Comparison of ENCODE assay signal across 21 mouse cellular contexts in the genomic region with DNA sequence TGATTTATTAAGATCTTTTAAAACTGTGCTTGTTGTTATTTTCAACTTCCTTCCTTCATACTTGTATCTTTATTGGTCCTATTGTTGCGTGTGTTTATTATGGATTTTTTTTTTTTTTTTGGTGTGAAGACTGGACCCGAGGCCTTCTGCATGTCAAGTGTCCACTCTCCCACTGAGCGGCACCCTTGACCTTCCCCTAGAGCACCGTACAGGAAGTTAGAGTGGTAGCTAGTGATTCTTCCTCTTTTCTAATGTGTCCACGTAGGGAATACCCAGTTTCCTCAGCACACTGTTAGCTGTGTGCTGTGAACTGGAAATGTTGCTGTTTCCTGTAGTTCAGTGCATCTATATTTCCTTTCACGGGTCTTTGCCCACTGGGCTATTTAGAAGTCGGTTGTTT.
DNase-seq lines count a peak whose midpoint lies in the region; ATAC-seq and TF ChIP-seq lines count a peak whose summit lies in the region.
"Had no signal": no experiment of that assay in that cellular context is flagged by ENCODE, and none has a peak within 500 bp of the region (broad histone marks: within the 10 kb centered on the region; RNA-seq: fewer than 3 reads in every experiment).

No protein-coding gene starts in this region.

- 20% methylated on average over 7 of the region's 7 CpGs for WGBS in liver, embryonic 14.5 days (ENCODE audit: insufficient replicate concordance)

- in situ Hi-C loops in CH12.LX (cut with MboI; ENCODE audit: low pct_ligation_motif_present, low pct_unique_long_range_greater_than_20kb, low sequenced_read_pairs), result no loop called here

- DNase-seq in liver, embryonic 14.5 days (ENCODE audit: low read depth in 3 of 3, low spot score in 3 of 3), result no peak
- DNase-seq in liver (no peak), 416B (ENCODE audit: low read depth) (peak; percentile 21), CH12.LX (ENCODE audit: extremely low read depth) (peak; percentile 65)
- DNase-seq in splenic B cell, adult 2 months (ENCODE audit: low read depth, low spot score), result peak; percentile 35
- no peak for DNase-seq in T-cell, adult 2 months (ENCODE audit: low spot score)
- no peak for DNase-seq in adrenal gland, postnatal 36 days
- DNase-seq: adrenal gland, postnatal 14 days; cerebellum, adult 18-20 months; cerebellum, postnatal 10 days; gastrocnemius, postnatal 36 days; heart, adult 18-20 months; heart, postnatal 10 days; heart, postnatal 4 days had no signal

- no peak overlapping the region for H3K27ac ChIP-seq in liver, embryonic 14.5 days
- H3K27ac ChIP-seq in CH12.LX (ENCODE audit: insufficient read depth, low read depth), result no peak overlapping the region
- H3K27ac ChIP-seq: embryonic facial prominence, embryonic 10.5 days; forebrain, embryonic 13.5 days; heart, embryonic 10.5 days; hindbrain, embryonic 12.5 days had no signal

- no peaks in the 10 kb centered on the region for H3K9me3 ChIP-seq in liver, embryonic 14.5 days (ENCODE audit: control insufficient read depth, low read length)
- H3K9me3 ChIP-seq in CH12.LX (replicated peaks; ENCODE audit: low read length), result no peaks in the 10 kb centered on the region
- H3K9me3 ChIP-seq: forebrain, embryonic 13.5 days; heart, embryonic 10.5 days; hindbrain, embryonic 12.5 days had no signal

- no peaks in the 10 kb centered on the region for H3K4me1 ChIP-seq in liver, embryonic 14.5 days (replicated peaks; ENCODE audit: control insufficient read depth in 2 of 2, insufficient read depth in 2 of 2, low read length in 1 of 2)
- peaks cover 0 to 16% of the 10 kb centered on the region in 2 experiments; a peak in 2 of 4 replicates for H3K4me1 ChIP-seq in CH12.LX (ENCODE audit: control insufficient read depth in 1 of 2, insufficient read depth in 2 of 2)
- H3K4me1 ChIP-seq: embryonic facial prominence, embryonic 10.5 days; forebrain, embryonic 13.5 days; hindbrain, embryonic 12.5 days had no signal

- no peaks in the 10 kb centered on the region for H3K36me3 ChIP-seq in liver, embryonic 14.5 days (replicated peaks; ENCODE audit: control insufficient read depth, insufficient read depth, low read depth)
- no peaks in the 10 kb centered on the region for H3K36me3 ChIP-seq in CH12.LX (replicated peaks in 1 of 2; ENCODE audit: control insufficient read depth in 1 of 2, insufficient read depth in 1 of 2, low read length in 1 of 2)
- no peaks in the 10 kb centered on the region for H3K36me3 ChIP-seq in splenic B cell, adult 2 months (ENCODE audit: control insufficient read depth, insufficient read depth, low read length, poor library complexity, severe bottlenecking)
- H3K36me3 ChIP-seq: embryonic facial prominence, embryonic 10.5 days; heart, embryonic 10.5 days; hindbrain, embryonic 12.5 days had no signal

- peak; percentile 81 for TF ChIP-seq RAD21 in CH12.LX (IDR thresholded peaks at IDR 0.05; ENCODE audit: low read depth, low read length)

- no peaks in the 10 kb centered on the region for H3K79me2 ChIP-seq in CH12.LX (replicated peaks; ENCODE audit: control insufficient read depth, extremely low read depth, insufficient read depth, poor library complexity, severe bottlenecking)

- H3K27me3 ChIP-seq in liver, embryonic 14.5 days (ENCODE audit: control insufficient read depth, insufficient read depth, low read length), result no peaks in the 10 kb centered on the region
- H3K27me3 ChIP-seq in CH12.LX (replicated peaks), result no peaks in the 10 kb centered on the region
- H3K27me3 ChIP-seq in splenic B cell, adult 2 months (ENCODE audit: control insufficient read depth, insufficient read depth, low read length, poor library complexity, severe bottlenecking), result no peaks in the 10 kb centered on the region
- H3K27me3 ChIP-seq: forebrain, embryonic 13.5 days; hindbrain, embryonic 12.5 days had no signal

- peak; percentile 5; the same call in 1 of the 2 replicates for TF ChIP-seq CTCF in liver, embryonic 14.5 days (IDR thresholded peaks at IDR 0.05; ENCODE audit: low read depth)
- peak; percentile 17 to 74; a peak in 2 of 4 replicates for TF ChIP-seq CTCF in CH12.LX (conservative IDR thresholded peaks at IDR 0.05 in 1 of 2, IDR thresholded peaks at IDR 0.05 in 1 of 2; ENCODE audit: low read depth in 2 of 2, low read length in 2 of 2)

- H3K9ac ChIP-seq in liver, embryonic 14.5 days (replicated peaks), result no peak overlapping the region
- H3K9ac ChIP-seq in CH12.LX (ENCODE audit: insufficient read depth, low read depth), result no peak overlapping the region
- H3K9ac ChIP-seq: forebrain, embryonic 13.5 days; hindbrain, embryonic 12.5 days had no signal

- H3K4me3 ChIP-seq in liver, embryonic 14.5 days (ENCODE audit: insufficient read depth in 1 of 2, low read depth in 2 of 2, low read length in 2 of 2), result no peak overlapping the region
- H3K4me3 ChIP-seq in CH12.LX (replicated peaks in 1 of 3; ENCODE audit: low read depth in 2 of 3, low read length in 2 of 3, poor library complexity in 1 of 3), result no peak overlapping the region
- H3K4me3 ChIP-seq: embryonic facial prominence, embryonic 10.5 days; forebrain, embryonic 13.5 days; heart, embryonic 10.5 days; hindbrain, embryonic 12.5 days had no signal

- TF ChIP-seq EP300 in liver, embryonic 14.5 days (IDR thresholded peaks at IDR 0.05; ENCODE audit: low read depth), result no peak
- TF ChIP-seq EP300 in CH12.LX (IDR thresholded peaks at IDR 0.05; ENCODE audit: low read length), result peak; percentile 43; the same call in 1 of the 2 replicates

- no peak for ATAC-seq in liver, embryonic 14.5 days (ENCODE audit: insufficient read depth)
- ATAC-seq: activated CD4-positive, CD25-positive, alpha-beta regulatory T cell, adult 4 months; CD4-positive, CD25-positive, alpha-beta regulatory T cell, adult 4 months; forebrain, embryonic 13.5 days; hindbrain, embryonic 16.5 days had no signal

- no peak for TF ChIP-seq POLR2A in CH12.LX (IDR thresholded peaks at IDR 0.05; ENCODE audit: low read depth, low read length)

- H3K4me2 ChIP-seq in liver, embryonic 14.5 days (ENCODE audit: low read depth), result no peak overlapping the region
- peak overlapping the region; percentile 70; the same call in 1 of the 2 replicates for H3K4me2 ChIP-seq in CH12.LX (ENCODE audit: insufficient read depth, low read depth, poor library complexity, severe bottlenecking)
- H3K4me2 ChIP-seq: forebrain, embryonic 13.5 days; hindbrain, embryonic 12.5 days had no signal

- dilution Hi-C loops in CH12.LX (cut with MboI; ENCODE audit: extremely low pct_ligation_motif_present, extremely low pct_unique_long_range_greater_than_20kb, low sequenced_read_pairs), result no loop called here

TF ChIP-seq in CH12.LX, 34 proteins besides CTCF, POLR2A, EP300 and RAD21 (continues in another document):
- no peak for TF ChIP-seq JUN (IDR thresholded peaks at IDR 0.05; ENCODE audit: insufficient read depth, low read depth, low read length)
- peak; percentile 76 for TF ChIP-seq SMC3 (IDR thresholded peaks at IDR 0.05; ENCODE audit: low read depth, low read length)
- TF ChIP-seq MXI1 (IDR thresholded peaks at IDR 0.05; ENCODE audit: low read depth, low read length), result no peak
- TF ChIP-seq HCFC1 (IDR thresholded peaks at IDR 0.05; ENCODE audit: low read depth, low read length), result no peak
- TF ChIP-seq MAX (IDR thresholded peaks at IDR 0.05; ENCODE audit: low read length), result no peak
- 0 out of 2 replicates have a peak, but pooled peaks have one; percentile 46 for TF ChIP-seq IRF4 (IDR thresholded peaks at IDR 0.05; ENCODE audit: low read depth, low read length)
- TF ChIP-seq MEF2A (IDR thresholded peaks at IDR 0.05; ENCODE audit: borderline replicate concordance, low read depth, low read length), result peak; percentile 20; the same call in 1 of the 2 replicates
- TF ChIP-seq CHD2 (IDR thresholded peaks at IDR 0.05; ENCODE audit: low read length), result no peak
- peak; percentile 28; the same call in 1 of the 2 replicates for TF ChIP-seq ZC3H11A (IDR thresholded peaks at IDR 0.05; ENCODE audit: low read depth, low read length)
- peak; percentile 68 for TF ChIP-seq ELF1 (IDR thresholded peaks at IDR 0.05; ENCODE audit: low read depth, low read length)
- TF ChIP-seq USF2 (conservative IDR thresholded peaks at IDR 0.05; ENCODE audit: low read depth, low read length), result no peak
- no peak for TF ChIP-seq GABPA (IDR thresholded peaks at IDR 0.05; ENCODE audit: insufficient replicate concordance, low read depth, low read length)
- TF ChIP-seq ZMIZ1 (IDR thresholded peaks at IDR 0.05; ENCODE audit: low read depth, low read length), result no peak
- no peak for TF ChIP-seq E2F4 (IDR thresholded peaks at IDR 0.05; ENCODE audit: insufficient replicate concordance, low read depth, low read length)
- TF ChIP-seq JUND (conservative IDR thresholded peaks at IDR 0.05; ENCODE audit: low read depth, low read length), result no peak
- TF ChIP-seq CHD1 (IDR thresholded peaks at IDR 0.05; ENCODE audit: low read depth, low read length), result no peak
- TF ChIP-seq ZKSCAN1 (IDR thresholded peaks at IDR 0.05; ENCODE audit: borderline replicate concordance, low read depth, low read length), result no peak
- TF ChIP-seq MAFK (IDR thresholded peaks at IDR 0.05; ENCODE audit: insufficient replicate concordance, low read length), result no peak
- peak; percentile 90 for TF ChIP-seq ZNF384 (IDR thresholded peaks at IDR 0.05; ENCODE audit: low read depth, low read length)
- TF ChIP-seq NELFE (IDR thresholded peaks at IDR 0.05; ENCODE audit: low read depth, low read length), result peak; percentile 33; the same call in 1 of the 2 replicates
- TF ChIP-seq PAX5 (IDR thresholded peaks at IDR 0.05; ENCODE audit: low read length), result no peak
- TF ChIP-seq POLR2AphosphoS2 (IDR thresholded peaks at IDR 0.05; ENCODE audit: low read depth, low read length), result no peak
- TF ChIP-seq KAT2A (IDR thresholded peaks at IDR 0.05; ENCODE audit: insufficient replicate concordance, low read length), result 0 out of 2 replicates have a peak, but pooled peaks have one; percentile 37
- TF ChIP-seq MAZ (IDR thresholded peaks at IDR 0.05; ENCODE audit: low read depth, low read length), result no peak
- TF ChIP-seq TBP (conservative IDR thresholded peaks at IDR 0.05; ENCODE audit: low read depth, low read length), result no peak
- TF ChIP-seq MYC (IDR thresholded peaks at IDR 0.05; ENCODE audit: low read depth, low read length), result 0 out of 2 replicates have a peak, but pooled peaks have one; percentile 50
- TF ChIP-seq BHLHE40 (IDR thresholded peaks at IDR 0.05; ENCODE audit: low read depth, low read length), result peak; percentile 15; the same call in 1 of the 2 replicates
- TF ChIP-seq USF1 (IDR thresholded peaks at IDR 0.05; ENCODE audit: low read depth, low read length), result no peak
- TF ChIP-seq TCF12 (IDR thresholded peaks at IDR 0.05; ENCODE audit: low read depth, low read length), result no peak
- no peak for TF ChIP-seq SIN3A (IDR thresholded peaks at IDR 0.05; ENCODE audit: low read length)
- 0 out of 2 replicates have a peak, but pooled peaks have one; percentile 15 for TF ChIP-seq NRF1 (IDR thresholded peaks at IDR 0.05; ENCODE audit: low read depth, low read length)
- no peak for TF ChIP-seq UBTF (IDR thresholded peaks at IDR 0.05; ENCODE audit: low read depth, low read length)

Comparison
In these comparisons a context has a peak if more than half of its experiments do, and no peak if none do; other contexts are left out.
1. DNase-seq: peak in 416B (single experiment), CH12.LX (single experiment) and splenic B cell, adult 2 months (single experiment); none in liver, embryonic 14.5 days (0 of 3), liver (single experiment), T-cell, adult 2 months (single experiment) and adrenal gland, postnatal 36 days (0 of 2).